Mouse (Mus musculus) heart, postnatal 0 days (tissue): ENCODE results near the gene Twnk. TPM values are rescaled to one million over a fixed set of nuclear protein-coding genes. Genes with fewer than 3 reads are reported as not detected.
A peak's percentile ranks its signal among the peaks of the same experiment; 100 is the strongest.

Source experiments
- ATAC-seq: fragments of 200-750 bp; cut with Nextera tagmentation; 2 replicates; pipeline ENCODE4 v1.8.0; 2017; ENCODE audit warnings: low read depth, moderate number of reproducible peaks, moderate library complexity; ENCODE audit not compliant: insufficient read depth
- DNase-seq: peaks from one replicate; pipeline ENCODE4 v3.0.0-alpha.2; 2016; ENCODE audit warnings: low spot score
- H3K27ac ChIP-seq: fragments of 300-500 bp; sonication (generic); 2 replicates; pipeline ENCODE4 v1.5.1; 2014; ENCODE audit warnings: low read depth, mild to moderate bottlenecking
- H3K27me3 ChIP-seq: fragments of 300-500 bp; sonication (generic); 2 replicates; pipeline ENCODE4 v1.6.1; 2014; ENCODE audit warnings: low read length, mixed read lengths; ENCODE audit not compliant: control insufficient read depth, insufficient read depth
- H3K36me3 ChIP-seq: fragments of 300-500 bp; sonication (generic); replicated peaks from 2 replicates; pipeline ENCODE4 v1.6.1; 2014; ENCODE audit warnings: low read length, mixed read lengths; ENCODE audit not compliant: control insufficient read depth, insufficient read depth
- H3K4me1 ChIP-seq: fragments of 300-500 bp; sonication (generic); 2 replicates; pipeline ENCODE4 v1.6.1; 2014; ENCODE audit warnings: antibody characterized with exemption; ENCODE audit not compliant: control insufficient read depth, insufficient read depth
- H3K4me2 ChIP-seq: fragments of 300-500 bp; sonication (generic); 2 replicates; pipeline ENCODE4 v1.6.1; 2014; ENCODE audit warnings: low read depth, mild to moderate bottlenecking, low read length, moderate library complexity
- H3K4me3 ChIP-seq: fragments of 300-500 bp; sonication (generic); 2 replicates; pipeline ENCODE4 v1.5.1; 2014; ENCODE audit warnings: low read depth, low read length
- H3K9ac ChIP-seq: fragments of 300-500 bp; sonication (generic); replicated peaks from 2 replicates; pipeline ENCODE4 v1.6.1; 2014; ENCODE audit warnings: low read depth, low read length, mixed read lengths
- H3K9me3 ChIP-seq: fragments of 300-500 bp; sonication (generic); replicated peaks from 2 replicates; pipeline ENCODE4 v1.6.1; 2016; ENCODE audit warnings: low read length; ENCODE audit not compliant: control insufficient read depth
- CTCF ChIP-seq: IDR thresholded peaks from 2 replicates; pipeline ENCODE4 v1.5.1; 2016; ENCODE audit warnings: antibody characterized with exemption, control low read depth, low read depth
- EP300 ChIP-seq: IDR thresholded peaks from 2 replicates; pipeline ENCODE4 v1.6.1; 2016; ENCODE audit warnings: antibody characterized with exemption, low read depth
- WGBS: fragments of 180-500 bp; shearing (Covaris S2); extraction: QIAGEN DNeasy Blood & Tissue Kit; methylation state at CpG from one replicate; pipeline ENCODE4 v1.1.7; 2014; 5-methylcytosine and 5-hydroxymethylcytosine counted together
- polyA plus RNA-seq: library from polyadenylated mRNA; unstranded; fragments of >200 nt; fragmentation: Nextera tagmentation; extraction: Ambion mirVana; gene quantifications from 2 replicates; pipeline ENCODE4 v1.2.1, GENCODE M21; 2015
- total RNA-seq: library from RNA; depleted of rRNA; stranded (reverse); fragments of >200 nt; gene quantifications from 2 replicates; pipeline ENCODE4 v1.2.3, GENCODE M21; 2014; ENCODE audit warnings: low replicate concordance

Twnk gene
- total and polyA plus RNA-seq, 2 experiments from 2014 or later, result 12.9 to 14.0 TPM

DNA sequence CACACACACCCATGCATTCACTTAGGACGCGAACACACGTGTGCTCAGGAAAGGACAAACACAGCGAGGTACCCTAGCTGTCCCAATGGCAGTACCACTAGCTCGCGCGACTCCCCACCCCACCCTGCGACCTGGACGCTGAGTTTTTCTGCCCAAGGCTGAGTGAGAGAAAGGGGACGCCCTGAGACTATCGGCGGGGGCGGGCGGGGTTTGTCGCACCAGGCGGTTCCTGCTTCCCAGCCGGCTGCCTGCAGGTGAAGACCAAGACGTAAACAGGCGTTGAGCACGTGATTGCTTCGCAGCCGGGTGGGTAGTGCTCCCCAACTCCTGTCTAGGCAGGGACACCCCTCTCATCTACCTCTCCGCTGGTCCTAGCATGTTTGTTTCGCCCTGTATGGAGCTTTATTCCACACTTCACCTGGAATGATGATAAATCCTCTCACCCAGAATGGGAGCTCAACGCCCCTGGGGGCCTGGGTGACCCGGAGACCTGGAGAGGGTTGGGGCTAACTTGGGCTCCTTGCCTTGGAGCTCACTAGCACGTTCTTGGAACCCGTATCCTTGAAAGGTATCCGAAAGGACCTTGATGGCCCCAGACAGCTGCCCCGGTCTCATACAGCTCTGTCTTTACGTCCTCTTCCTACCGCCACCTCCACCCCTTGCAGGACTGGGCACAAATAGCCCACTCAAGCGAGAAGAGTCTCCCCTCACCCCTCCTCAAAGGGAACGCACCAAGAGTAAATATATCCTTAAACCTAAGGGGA lies 10.2 kb downstream of the Twnk start:
- DNase-seq (peak; percentile 45), ATAC-seq (no peak)
- Histone ChIP-seq H3K4me2 (peak overlapping the region; percentile 91), H3K36me3 (peaks cover 17% of the 10 kb centered on the region), H3K9ac (peak overlapping the region; percentile 94), H3K4me1 (peaks cover 15% of the 10 kb centered on the region), H3K9me3 (no peaks in the 10 kb centered on the region), H3K27ac (peak overlapping the region; percentile 97), H3K27me3 (no peaks in the 10 kb centered on the region), H3K4me3 (peak overlapping the region; percentile 73)
- TF ChIP-seq EP300 (no peak), CTCF (no peak)
- WGBS, result under 1% methylated on average over 34 of the region's 34 CpGs

DNA sequence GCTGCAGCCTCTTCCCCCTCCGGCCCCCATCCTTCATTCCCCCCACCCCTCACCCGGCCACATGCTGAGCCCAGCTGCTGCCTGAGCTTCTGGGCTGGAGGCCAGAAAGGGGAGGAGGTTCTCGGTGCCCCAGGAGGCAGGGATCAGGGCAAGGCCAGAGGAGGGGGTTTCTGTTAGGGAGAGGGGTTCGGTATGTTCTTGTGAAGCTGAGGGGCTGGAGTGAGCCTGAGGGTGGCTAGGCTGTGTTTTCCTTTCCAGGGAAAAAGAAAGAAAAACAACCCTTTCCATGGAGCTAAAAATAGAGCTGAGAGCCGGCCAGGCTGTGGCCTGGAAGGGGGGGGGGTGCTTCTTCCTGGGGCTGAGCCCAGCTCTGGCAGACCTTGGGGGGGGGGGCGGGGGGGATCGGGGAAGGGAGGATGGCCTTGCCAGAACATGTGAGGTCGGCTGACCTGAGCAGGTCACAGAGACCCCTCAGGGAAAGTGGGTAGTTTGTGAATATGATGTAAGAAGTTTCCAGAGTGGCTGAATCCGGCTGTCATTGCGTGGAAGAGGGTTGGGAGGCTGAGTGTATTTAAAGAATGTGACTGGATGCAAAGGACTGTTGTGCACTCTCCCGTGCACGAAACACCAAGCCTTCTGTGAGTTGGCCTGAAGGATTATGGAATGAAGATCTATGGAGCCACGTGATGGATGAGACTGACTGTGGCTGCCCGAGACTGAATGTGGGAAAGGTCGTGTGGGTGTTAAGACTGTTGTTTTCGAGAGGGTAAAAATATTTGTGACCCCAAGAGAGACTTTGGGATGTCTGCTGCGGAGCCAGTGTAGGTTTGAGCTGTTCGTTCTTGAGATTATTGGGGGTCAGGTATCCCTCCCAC lies 11.1 kb downstream of the Twnk start:
- H3K9me3 ChIP-seq, result no peaks in the 10 kb centered on the region
- peak overlapping the region; percentile 73 for H3K4me3 ChIP-seq
- peaks cover 24% of the 10 kb centered on the region for H3K4me1 ChIP-seq
- peak overlapping the region; percentile 94 for H3K9ac ChIP-seq
- peak; percentile 89 for DNase-seq
- H3K4me2 ChIP-seq, result peak overlapping the region; percentile 91
- no peak for TF ChIP-seq CTCF
- no peak for TF ChIP-seq EP300
- H3K27me3 ChIP-seq, result no peaks in the 10 kb centered on the region
- peak overlapping the region; percentile 97 for H3K27ac ChIP-seq
- H3K36me3 ChIP-seq, result peaks cover 9% of the 10 kb centered on the region; the same call in 1 of the 2 replicates
- peak; percentile 47 for ATAC-seq
- WGBS, result under 1% methylated on average over 17 of the region's 18 CpGs

GRCm38 (mm10) chr19:45017216-45017771 lies 11.8 kb downstream of the Twnk start:
- H3K9ac ChIP-seq, result peak overlapping the region; percentile 94
- peak overlapping the region; percentile 73 for H3K4me3 ChIP-seq
- H3K36me3 ChIP-seq, result peaks cover 2% of the 10 kb centered on the region; the same call in 1 of the 2 replicates
- peaks cover 26% of the 10 kb centered on the region for H3K4me1 ChIP-seq
- H3K27ac ChIP-seq, result peak overlapping the region; percentile 97
- TF ChIP-seq EP300 (0 out of 2 replicates have a peak, but pooled peaks have one; percentile 25), CTCF (peak; percentile 33)
- no peaks in the 10 kb centered on the region for H3K27me3 ChIP-seq
- H3K9me3 ChIP-seq, result no peaks in the 10 kb centered on the region
- ATAC-seq (peak; percentile 56), DNase-seq (peak; percentile 89)
- WGBS, result 0% methylated on average over 25 of the region's 27 CpGs
- peak overlapping the region; percentile 91 for H3K4me2 ChIP-seq

DNA sequence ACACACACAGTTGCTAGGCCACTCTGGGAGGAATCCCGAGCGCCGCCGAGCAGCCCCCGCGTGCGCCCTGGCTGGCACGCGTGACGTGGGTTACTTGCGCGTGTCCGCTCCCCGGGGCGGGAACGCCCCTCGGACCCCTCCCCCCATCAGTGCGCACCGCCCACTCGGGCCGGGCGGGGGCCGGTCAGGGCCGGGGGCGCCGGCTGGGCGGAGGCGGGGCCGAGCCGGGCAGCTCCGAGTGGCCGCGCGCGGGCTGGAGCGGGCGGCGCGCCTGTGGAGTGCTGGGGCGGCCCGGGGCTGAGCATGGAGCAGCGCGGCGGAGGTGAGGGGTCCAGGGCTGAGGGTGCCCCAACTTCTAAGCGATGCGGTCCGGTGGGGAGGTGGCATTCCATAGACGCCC lies 12.4 kb downstream of the Twnk start:
- Histone ChIP-seq H3K4me3 (peak overlapping the region; percentile 73), H3K27me3 (no peaks in the 10 kb centered on the region), H3K4me2 (peak overlapping the region; percentile 91), H3K27ac (peak overlapping the region; percentile 97), H3K36me3 (peaks cover 6% of the 10 kb centered on the region; the same call in 1 of the 2 replicates), H3K9ac (peak overlapping the region; percentile 94), H3K9me3 (no peaks in the 10 kb centered on the region), H3K4me1 (peaks cover 26% of the 10 kb centered on the region)
- TF ChIP-seq EP300, result no peak
- TF ChIP-seq CTCF, result no peak
- peak; percentile 78 for DNase-seq
- ATAC-seq, result peak; percentile 77
- WGBS, result 1% methylated on average over 42 of the region's 48 CpGs

DNA sequence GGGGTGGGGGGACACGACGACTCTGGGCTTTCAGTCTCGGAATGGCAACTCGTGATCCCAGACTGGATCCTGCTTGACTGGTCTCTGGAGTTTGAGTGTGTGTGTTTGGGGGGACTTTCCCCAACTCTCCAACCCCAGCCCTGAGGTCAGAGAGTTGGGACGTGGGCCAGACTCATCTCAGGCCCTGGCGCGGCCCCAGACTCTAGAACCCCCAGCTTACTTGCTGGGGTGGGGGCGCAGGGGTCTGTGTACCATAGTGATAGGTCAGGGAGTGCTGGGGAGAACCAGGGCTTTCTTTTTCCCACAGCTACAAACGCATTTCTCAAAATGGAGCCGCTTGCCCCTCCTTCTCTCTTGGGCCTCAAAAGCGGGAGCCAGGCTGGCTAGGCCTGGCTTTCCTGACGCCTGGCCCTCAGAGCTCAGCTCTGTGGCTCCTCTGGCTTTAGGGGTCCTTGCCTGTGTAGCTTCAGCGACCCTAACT lies 12.9 kb downstream of the Twnk start:
- DNase-seq (no peak), ATAC-seq (no peak)
- H3K9me3 ChIP-seq, result no peaks in the 10 kb centered on the region
- H3K9ac ChIP-seq, result peak overlapping the region; percentile 94
- H3K4me3 ChIP-seq, result peak overlapping the region; percentile 73
- H3K4me1 ChIP-seq, result peaks cover 26% of the 10 kb centered on the region
- WGBS, result 2% methylated on average over 13 of the region's 13 CpGs
- peak overlapping the region; percentile 91 for H3K4me2 ChIP-seq
- peaks cover 7% of the 10 kb centered on the region for H3K36me3 ChIP-seq
- no peaks in the 10 kb centered on the region for H3K27me3 ChIP-seq
- TF ChIP-seq EP300, result no peak
- TF ChIP-seq CTCF, result no peak
- peak overlapping the region; percentile 97 for H3K27ac ChIP-seq
